Mouse (Mus musculus) hematopoietic stem cell, adult 5-6 weeks (primary cell): ENCODE results near the gene Wdr20rt. TPM values are rescaled to one million over a fixed set of nuclear protein-coding genes. Genes with fewer than 3 reads are reported as not detected.

Experiments used
- ATAC-seq, 2 experiments: fragments of 125-278 bp in 1 of 2; replicated peaks in 1 of 2; 2 replicates each; pipeline ENCODE4 v1.8.0; 2016 to 2017; ENCODE audit warnings: inconsistent platforms in 2 of 2, mild to moderate bottlenecking in 2 of 2, moderate number of reproducible peaks in 2 of 2, low read depth in 1 of 2, moderate TSS enrichment in 1 of 2; ENCODE audit not compliant: low FRiP score in 2 of 2, poor library complexity in 2 of 2, severe bottlenecking in 2 of 2, insufficient read depth in 1 of 2, low TSS enrichment in 1 of 2
- total RNA-seq: library from RNA; stranded (forward); fragments of 172-1452, 232-1000 nt; gene quantifications from 2 replicates; pipeline ENCODE4 v1.2.3, GENCODE M21; 2017

Wdr20rt gene
- total RNA-seq, 1 experiment from 2014 or later, result not detected

- peak in 1 of 2 experiments; percentile 46; a peak in 2 of 4 replicates for ATAC-seq
Measured at GRCm38 (mm10) chr12:65273807-65274206, 48.5 kb downstream of the Wdr20rt start.

Other genes starting within 250 kb of the Wdr20rt start
- gene Prpf39, start 189.2 kb upstream of the Wdr20rt start, total RNA-seq, result 139 and 147 TPM in 2 replicates
- 333 and 397 TPM in 2 replicates for gene Fkbp3, start 151.5 kb upstream of the Wdr20rt start, total RNA-seq
- gene Fancm, start 149.9 kb upstream of the Wdr20rt start, total RNA-seq, result 11.5 and 36.2 TPM in 2 replicates
- gene Mis18bp1, start 52.9 kb upstream of the Wdr20rt start, total RNA-seq, result 60.4 and 61.8 TPM in 2 replicates